31 mouse cellular contexts compared by ENCODE assay signal in genomic region chr2:22928259-22928658, GRCm38 (mm10). TPM values are rescaled to one million over a fixed set of nuclear protein-coding genes. Genes with fewer than 3 reads are reported as not detected.
DNase-seq lines count a peak whose midpoint lies in the region; ATAC-seq and TF ChIP-seq lines count a peak whose summit lies in the region.
"Had no signal": no experiment of that assay in that cellular context is flagged by ENCODE, and none has a peak within 500 bp of the region (broad histone marks: within the 10 kb centered on the region; RNA-seq: fewer than 3 reads in every experiment).

No protein-coding gene starts in this region.

- 0 out of 2 replicates have a peak overlapping the region, but pooled peaks have one; percentile 16 for H3K9ac ChIP-seq in embryonic facial prominence, embryonic 13.5 days
- H3K9ac ChIP-seq: hindbrain, embryonic 14.5 days; kidney, embryonic 15.5 days; liver, embryonic 14.5 days; midbrain, embryonic 15.5 days; neural tube, embryonic 15.5 days had no signal

- TF ChIP-seq POLR2A in cortical plate, adult 2 months (IDR thresholded peaks at IDR 0.05; ENCODE audit: extremely low read depth, insufficient read depth, low read length): no peak

- H3K4me3 ChIP-seq in embryonic facial prominence, embryonic 13.5 days: no peak overlapping the region
- no peak overlapping the region for H3K4me3 ChIP-seq in embryonic facial prominence, embryonic 10.5 days
- no peak overlapping the region for H3K4me3 ChIP-seq in left cerebral cortex, adult 2 months
- H3K4me3 ChIP-seq in cortical plate, adult 2 months (ENCODE audit: insufficient read depth, low read length): no peak overlapping the region
- H3K4me3 ChIP-seq in limb, embryonic 10.5 days: no peak overlapping the region
- H3K4me3 ChIP-seq: kidney, embryonic 15.5 days; midbrain, embryonic 15.5 days; neural tube, embryonic 15.5 days had no signal

- peaks cover 13% of the 10 kb centered on the region for H3K36me3 ChIP-seq in embryonic facial prominence, embryonic 13.5 days
- peaks cover 40% of the 10 kb centered on the region for H3K36me3 ChIP-seq in embryonic facial prominence, embryonic 10.5 days (replicated peaks)
- peaks cover 25% of the 10 kb centered on the region for H3K36me3 ChIP-seq in limb, embryonic 10.5 days

- H3K27ac ChIP-seq in embryonic facial prominence, embryonic 13.5 days: peak overlapping the region; percentile 51; the same call in 1 of the 2 replicates
- no peak overlapping the region for H3K27ac ChIP-seq in embryonic facial prominence, embryonic 10.5 days (replicated peaks)
- peak overlapping the region; percentile 60; the same call in 1 of the 2 replicates for H3K27ac ChIP-seq in left cerebral cortex, adult 2 months
- peak overlapping the region; percentile 84; the same call in 1 of the 2 replicates for H3K27ac ChIP-seq in cortical plate, adult 2 months (ENCODE audit: insufficient read depth, low read length)
- no peak overlapping the region for H3K27ac ChIP-seq in limb, embryonic 10.5 days
- H3K27ac ChIP-seq: hindbrain, embryonic 14.5 days; kidney, embryonic 15.5 days; liver, embryonic 14.5 days; macrophage; midbrain, embryonic 15.5 days; neural tube, embryonic 15.5 days had no signal

- 0 out of 2 replicates have a peak, but pooled peaks cover 4% of the 10 kb centered on the region for H3K4me1 ChIP-seq in embryonic facial prominence, embryonic 13.5 days
- no peaks in the 10 kb centered on the region for H3K4me1 ChIP-seq in embryonic facial prominence, embryonic 10.5 days
- peaks cover 2% of the 10 kb centered on the region; the same call in 1 of the 2 replicates for H3K4me1 ChIP-seq in cortical plate, adult 2 months (ENCODE audit: control insufficient read depth, insufficient read depth, low read length)
- no peaks in the 10 kb centered on the region for H3K4me1 ChIP-seq in limb, embryonic 10.5 days
- H3K4me1 ChIP-seq: kidney, embryonic 15.5 days; midbrain, embryonic 15.5 days; neural tube, embryonic 15.5 days had no signal

- TF ChIP-seq CTCF in left cerebral cortex, adult 2 months (IDR thresholded peaks at IDR 0.05): no peak
- TF ChIP-seq CTCF in cortical plate, adult 2 months (IDR thresholded peaks at IDR 0.05; ENCODE audit: extremely low read depth, insufficient read depth, low read length): no peak

- H3K9me3 ChIP-seq in embryonic facial prominence, embryonic 13.5 days: no peaks in the 10 kb centered on the region
- no peaks in the 10 kb centered on the region for H3K9me3 ChIP-seq in embryonic facial prominence, embryonic 10.5 days
- H3K9me3 ChIP-seq in limb, embryonic 10.5 days (replicated peaks): no peaks in the 10 kb centered on the region
- H3K9me3 ChIP-seq: kidney, embryonic 15.5 days; midbrain, embryonic 15.5 days; neural tube, embryonic 15.5 days had no signal

- no peaks in the 10 kb centered on the region for H3K27me3 ChIP-seq in embryonic facial prominence, embryonic 13.5 days
- no peaks in the 10 kb centered on the region for H3K27me3 ChIP-seq in embryonic facial prominence, embryonic 10.5 days (replicated peaks; ENCODE audit: low read depth, poor library complexity, severe bottlenecking)
- H3K27me3 ChIP-seq in limb, embryonic 10.5 days (ENCODE audit: low read depth, poor library complexity, severe bottlenecking): no peaks in the 10 kb centered on the region
- H3K27me3 ChIP-seq: kidney, embryonic 15.5 days; midbrain, embryonic 15.5 days; neural tube, embryonic 15.5 days; Patski had no signal

- intact Hi-C loops in left cerebral cortex, adult 2 months (cut with DNase I): no loop called here

- DNase-seq in embryonic facial prominence, embryonic 10.5 days (ENCODE audit: low spot score): no peak
- DNase-seq in left cerebral cortex, adult 2 months (ENCODE audit: extremely low spot score in 1 of 2, low spot score in 2 of 2): no peak
- no peak for DNase-seq in left cerebral cortex, adult 9 months (ENCODE audit: low spot score in 2 of 2)
- DNase-seq in gastrocnemius, postnatal 10 days: no peak
- no peak for DNase-seq in limb, embryonic 10.5 days (ENCODE audit: low spot score)
- DNase-seq: adrenal gland, postnatal 10 days; cerebellum, adult 8-10 months; gastrocnemius, postnatal 25 days; heart, adult 11 months; heart, postnatal 4 days; kidney, adult 18-20 months; kidney, postnatal 25 days; liver; lung, adult 2 months; lung, postnatal 10 days; right cerebral cortex, adult 18-20 months; spleen, adult 18-20 months; thymus, adult 2 months; thymus, postnatal 36 days had no signal

- no peak for ATAC-seq in embryonic facial prominence, embryonic 13.5 days (ENCODE audit: insufficient number of reproducible peaks, insufficient read depth, low FRiP score, low TSS enrichment, low read depth)
- ATAC-seq: forebrain, embryonic 16.5 days; inflammation-experienced regulatory T-cells, adult 6 months; midbrain, embryonic 15.5 days; Patski had no signal

- no peak overlapping the region for H3K4me2 ChIP-seq in embryonic facial prominence, embryonic 13.5 days
- H3K4me2 ChIP-seq: heart, embryonic 11.5 days; hindbrain, embryonic 14.5 days; kidney, embryonic 15.5 days; midbrain, embryonic 15.5 days; neural tube, embryonic 15.5 days had no signal

- 41% methylated on average over 2 of the region's 2 CpGs for WGBS in embryonic facial prominence, embryonic 13.5 days
- 84% methylated on average over 2 of the region's 2 CpGs for WGBS in embryonic facial prominence, embryonic 10.5 days
- WGBS in limb, embryonic 10.5 days: 90% methylated on average over 2 of the region's 2 CpGs

RNA-seq across cellular contexts. Expression of gene Pdss1, which starts 32.9 kb away (rescaled TPM):
- 18.8 and 21.5 TPM in 2 replicates for polyA plus RNA-seq in embryonic facial prominence, embryonic 13.5 days (2015; fragmentation: Nextera tagmentation; extraction: Ambion mirVana)
- polyA plus RNA-seq in embryonic facial prominence, embryonic 10.5 days (2016; fragmentation: Nextera tagmentation; extraction: Ambion mirVana): 23.0 and 24.2 TPM in 2 replicates
- total RNA-seq in left cerebral cortex, adult 2 months (2021): 10 to 100 TPM; 17.8 to 18.1 TPM
- 20.5 and 20.9 TPM in 2 replicates for polyA plus RNA-seq in cortical plate, adult 2 months (2012; rRNA removed)
- 10 to 100 TPM; 16.7 to 18.3 TPM for total RNA-seq in gastrocnemius, postnatal 10 days (2021)
- 19.1 and 21.8 TPM in 2 replicates for polyA plus RNA-seq in limb, embryonic 10.5 days (2016; fragmentation: Nextera tagmentation; extraction: Ambion mirVana)

Comparison
In these comparisons a context has a peak if more than half of its experiments do, and no peak if none do; other contexts are left out.
1. H3K27ac ChIP-seq: peak in embryonic facial prominence, embryonic 13.5 days (single experiment), left cerebral cortex, adult 2 months (single experiment) and cortical plate, adult 2 months (single experiment); none in embryonic facial prominence, embryonic 10.5 days (single experiment) and limb, embryonic 10.5 days (single experiment).